Mouse (Mus musculus) cerebellum, postnatal 4 days (tissue): ENCODE data around the gene Gm11397.
"Not testable (repeated sequence)": the region's sequence is repeated elsewhere in the genome, so short reads cannot be mapped to it uniquely, and the experiment has no call there.

Source experiments
- DNase-seq, 2 experiments: peaks; one replicate each; pipeline ENCODE4 v3.0.0; 2022; ENCODE audit warnings: low spot score in 2 of 2, mixed read lengths in 1 of 2

Gene Gm11397

GRCm38 (mm10) chr13:33395461-33395860 is at the start of gene Gm11397:
Gene Gm11397, plus strand, starts transcription at chr13:33395761.
- DNase-seq = not testable (repeated sequence)

DNA sequence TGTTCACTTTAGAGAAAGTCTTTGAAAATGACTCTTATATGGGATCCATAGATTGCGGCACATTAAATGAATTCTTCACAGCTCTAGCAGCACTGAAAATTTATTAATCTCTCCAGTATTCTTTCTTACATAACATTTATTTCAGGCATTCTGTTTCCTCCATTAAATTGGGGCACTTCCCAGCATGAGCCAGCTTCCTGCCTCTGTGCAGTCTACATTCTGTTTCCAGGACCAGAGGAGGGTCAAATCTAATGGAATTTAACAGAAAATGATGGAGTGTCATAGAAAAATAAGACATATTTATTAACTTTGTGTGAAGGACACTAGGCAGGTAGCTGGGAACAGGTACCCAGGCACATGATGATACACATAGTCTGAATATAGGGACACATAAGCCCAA is 38.9 kb upstream of the Gm11397 start:
- not testable (repeated sequence) for DNase-seq

DNA sequence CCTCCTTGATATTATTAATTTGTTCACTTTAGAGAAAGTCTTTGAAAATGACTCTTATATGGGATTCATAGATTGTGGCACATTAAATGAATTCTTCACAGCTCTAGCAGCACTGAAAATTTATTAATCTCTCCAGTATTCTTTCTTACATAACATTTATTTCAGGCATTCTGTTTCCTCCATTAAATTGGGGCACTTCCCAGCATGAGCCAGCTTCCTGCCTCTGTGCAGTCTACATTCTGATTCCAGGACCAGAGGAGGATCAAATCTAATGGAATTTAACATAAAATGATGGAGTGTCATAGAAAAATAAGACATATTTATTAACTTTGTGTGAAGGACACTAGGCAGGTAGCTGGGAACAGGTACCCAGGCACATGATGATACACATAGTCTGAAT is 37.2 kb downstream of the Gm11397 start:
- not testable (repeated sequence) for DNase-seq
